Mouse (Mus musculus) neutrophil, adult 59 days (primary cell): Measurements from ENCODE around the gene Tmem102. TPM values are rescaled to one million over a fixed set of nuclear protein-coding genes. Genes with fewer than 3 reads are reported as not detected.

Source experiments
- total RNA-seq, 2 experiments: library from RNA; stranded (reverse); gene quantifications; 1 replicate in 1 of 2; 2 replicates in 1 of 2; pipeline ENCODE4 v1.2.4; 2023

The Tmem102 gene
- not detected for total RNA-seq

GRCm38 (mm10) chr11:69804972-69805909 lies at the start of gene Tmem102:
Tmem102 (minus strand) TSS chr11:69805624.

GRCm38 (mm10) chr11:69846198-69846680 lies 40.8 kb upstream of the Tmem102 start, which contains the start of gene Plscr3:
Plscr3 (plus strand) TSS chr11:69846376.

GRCm38 (mm10) chr11:69837952-69838713 lies 32.7 kb upstream of the Tmem102 start, which contains the start of gene Tmem256:
Tmem256 (plus strand) TSS chr11:69838514.

GRCm38 (mm10) chr11:69837604-69837951 lies 32.2 kb upstream of the Tmem102 start, which contains the start of gene Nlgn2:
Nlgn2 (minus strand) TSS chr11:69837784.

GRCm38 (mm10) chr11:69822080-69822479 lies 16.7 kb upstream of the Tmem102 start, which contains the start of gene Spem1:
Spem1 (minus strand) TSS chr11:69822180.

GRCm38 (mm10) chr11:69818365-69818764 lies 12.9 kb upstream of the Tmem102 start, which contains the start of gene Spem2:
Spem2 (minus strand) TSS chr11:69818465.

GRCm38 (mm10) chr11:69815155-69815554 lies 9.7 kb upstream of the Tmem102 start, which contains the start of gene Gm39566:
Gm39566 (minus strand) TSS chr11:69815298.

GRCm38 (mm10) chr11:69801379-69801977 lies 3.9 kb downstream of the Tmem102 start, which contains the start of gene Fgf11:
Fgf11 (minus strand) TSS chr11:69801857.

GRCm38 (mm10) chr11:69795168-69795982 lies 10.0 kb downstream of the Tmem102 start, which contains the start of gene Chrnb1:
Chrnb1 (minus strand) TSS chr11:69795943.

GRCm38 (mm10) chr11:69765221-69766125 lies 40.0 kb downstream of the Tmem102 start, which contains the start of gene Zbtb4:
Zbtb4 (plus strand) TSS chr11:69765912.

GRCm38 (mm10) chr11:69761868-69762267 lies 43.6 kb downstream of the Tmem102 start, which contains the start of gene Slc35g3:
Slc35g3 (minus strand) TSS chr11:69761968.

GRCm38 (mm10) chr11:69758478-69758970 lies 46.9 kb downstream of the Tmem102 start, which contains the start of gene Polr2a:
Polr2a (minus strand) TSS chr11:69758637.

Other genes with a start within 250 kb of the Tmem102 start
- under 1 TPM in 1 of 2 experiments, not detected in 1; 0.24 TPM for gene Efnb3, start 245.4 kb downstream of the Tmem102 start, total RNA-seq
- gene Wrap53, start 225.4 kb downstream of the Tmem102 start, total RNA-seq = 10 to 100 TPM in 1 of 2 experiments, 1 to 10 TPM in 1; 9.1 to 11.8 TPM
- gene Trp53, start 225.3 kb downstream of the Tmem102 start, total RNA-seq = 10 to 100 TPM; 52.9 to 58.1 TPM
- 1 to 10 TPM in 1 of 2 experiments, under 1 TPM in 1; 0.90 to 4.0 TPM for gene Atp1b2, start 199.7 kb downstream of the Tmem102 start, total RNA-seq
- gene Shbg, start 187.7 kb downstream of the Tmem102 start, total RNA-seq = not detected
- not detected for gene Sat2, start 183.6 kb downstream of the Tmem102 start, total RNA-seq
- 10 to 100 TPM; 39.1 to 51.4 TPM for gene Fxr2, start 172.6 kb downstream of the Tmem102 start, total RNA-seq
- gene Sox15, start 150.3 kb downstream of the Tmem102 start, total RNA-seq = under 1 TPM in 1 of 2 experiments, not detected in 1; 0.62 TPM
- 10 to 100 TPM; 54.1 to 58.1 TPM for gene Mpdu1, start 143.0 kb downstream of the Tmem102 start, total RNA-seq
- 100 to 1,000 TPM; 111 to 170 TPM for gene Cd68, start 139.5 kb downstream of the Tmem102 start, total RNA-seq
- 100 to 1,000 TPM; 570 to 577 TPM for gene Eif4a1, start 133.2 kb downstream of the Tmem102 start, total RNA-seq
- gene Senp3, start 123.5 kb downstream of the Tmem102 start, total RNA-seq = 10 to 100 TPM; 66.6 to 83.8 TPM
- 10 to 100 TPM; 12.1 to 17.1 TPM for gene Tnfsf13, start 119.8 kb downstream of the Tmem102 start, total RNA-seq
- 10 to 100 TPM in 1 of 2 experiments, 1 to 10 TPM in 1; 6.9 to 12.4 TPM for gene Tnfsf12, start 109.8 kb downstream of the Tmem102 start, total RNA-seq
- 1 to 10 TPM; 4.5 to 7.2 TPM for gene Tnfsfm13, start 109.5 kb downstream of the Tmem102 start, total RNA-seq
- 10 to 100 TPM; 81.5 to 86.5 TPM for gene Polr2a, start 47.0 kb downstream of the Tmem102 start, total RNA-seq
- not detected for gene Slc35g3, start 43.7 kb downstream of the Tmem102 start, total RNA-seq
- gene Zbtb4, start 39.7 kb downstream of the Tmem102 start, total RNA-seq = 1 to 10 TPM; 2.8 to 2.9 TPM
- 1 to 10 TPM in 1 of 2 experiments, under 1 TPM in 1; 0.86 to 1.8 TPM for gene Chrnb1, start 9.7 kb downstream of the Tmem102 start, total RNA-seq
- under 1 TPM in 1 of 2 experiments, not detected in 1; 0.11 TPM for gene Fgf11, start 3.8 kb downstream of the Tmem102 start, total RNA-seq
- gene Gm39566, start 9.7 kb upstream of the Tmem102 start, total RNA-seq = not detected
- not detected for gene Spem2, start 12.8 kb upstream of the Tmem102 start, total RNA-seq
- not detected for gene Spem1, start 16.6 kb upstream of the Tmem102 start, total RNA-seq
- gene Nlgn2, start 32.2 kb upstream of the Tmem102 start, total RNA-seq = 1 to 10 TPM; 1.5 to 1.8 TPM
- 100 to 1,000 TPM in 1 of 2 experiments, 10 to 100 TPM in 1; 99.9 to 101 TPM for gene Tmem256, start 32.9 kb upstream of the Tmem102 start, total RNA-seq
- 10 to 100 TPM; 34.4 to 38.0 TPM for gene Plscr3, start 40.8 kb upstream of the Tmem102 start, total RNA-seq
- not detected for gene Tnk1, start 53.1 kb upstream of the Tmem102 start, total RNA-seq
- not detected for gene Tmem95, start 72.4 kb upstream of the Tmem102 start, total RNA-seq
- 1 to 10 TPM; 8.4 to 8.8 TPM for gene Kctd11, start 75.8 kb upstream of the Tmem102 start, total RNA-seq
- 100 to 1,000 TPM; 261 to 285 TPM for gene Acap1, start 89.9 kb upstream of the Tmem102 start, total RNA-seq
- 1 to 10 TPM in 1 of 2 experiments, under 1 TPM in 1; 0.95 to 1.9 TPM for gene 2810408A11Rik, start 95.4 kb upstream of the Tmem102 start, total RNA-seq
- gene Neurl4, start 95.4 kb upstream of the Tmem102 start, total RNA-seq = 10 to 100 TPM; 17.9 to 18.5 TPM
- gene Gps2, start 108.3 kb upstream of the Tmem102 start, total RNA-seq = 10 to 100 TPM; 75.4 to 79.7 TPM
- 100 to 1,000 TPM; 498 to 503 TPM for gene Eif5a, start 116.3 kb upstream of the Tmem102 start, total RNA-seq
- gene Ybx2, start 130.2 kb upstream of the Tmem102 start, total RNA-seq = not detected
- gene Slc2a4, start 142.6 kb upstream of the Tmem102 start, total RNA-seq = under 1 TPM; 0.55 to 0.60 TPM
- not detected for gene Cldn7, start 159.2 kb upstream of the Tmem102 start, total RNA-seq
- gene Ctdnep1, start 175.5 kb upstream of the Tmem102 start, total RNA-seq = 10 to 100 TPM; 65.2 to 68.4 TPM
- 10 to 100 TPM; 25.3 to 27.8 TPM for gene Elp5, start 176.9 kb upstream of the Tmem102 start, total RNA-seq
- gene Gabarap, start 185.5 kb upstream of the Tmem102 start, total RNA-seq = 100 to 1,000 TPM; 537 TPM
- 10 to 100 TPM; 43.3 to 47.1 TPM for gene Phf23, start 190.2 kb upstream of the Tmem102 start, total RNA-seq
- gene Dvl2, start 195.0 kb upstream of the Tmem102 start, total RNA-seq = 10 to 100 TPM; 17.5 to 21.4 TPM
- 10 to 100 TPM; 34.6 to 40.2 TPM for gene Acadvl, start 209.8 kb upstream of the Tmem102 start, total RNA-seq
- gene Dlg4, start 211.3 kb upstream of the Tmem102 start, total RNA-seq = 1 to 10 TPM; 5.7 to 6.7 TPM
- gene Asgr1, start 248.5 kb upstream of the Tmem102 start, total RNA-seq = not detected